Mouse (Mus musculus) ES-Bruce4 (cell line): ENCODE measurements around the gene Paox.

Experiments
- CTCF ChIP-seq: IDR thresholded peaks from one replicate; pipeline ENCODE4 v1.8.1; 2011; ENCODE audit warnings: low read depth, low read length
- EP300 ChIP-seq: IDR thresholded peaks from 2 replicates; pipeline ENCODE4 v1.6.1; 2011; ENCODE audit warnings: low read depth, low read length; ENCODE audit not compliant: insufficient read depth
- POLR2A ChIP-seq: IDR thresholded peaks from one replicate; pipeline ENCODE4 v1.8.1; 2011; ENCODE audit warnings: low read length; ENCODE audit not compliant: insufficient read depth

DNA sequence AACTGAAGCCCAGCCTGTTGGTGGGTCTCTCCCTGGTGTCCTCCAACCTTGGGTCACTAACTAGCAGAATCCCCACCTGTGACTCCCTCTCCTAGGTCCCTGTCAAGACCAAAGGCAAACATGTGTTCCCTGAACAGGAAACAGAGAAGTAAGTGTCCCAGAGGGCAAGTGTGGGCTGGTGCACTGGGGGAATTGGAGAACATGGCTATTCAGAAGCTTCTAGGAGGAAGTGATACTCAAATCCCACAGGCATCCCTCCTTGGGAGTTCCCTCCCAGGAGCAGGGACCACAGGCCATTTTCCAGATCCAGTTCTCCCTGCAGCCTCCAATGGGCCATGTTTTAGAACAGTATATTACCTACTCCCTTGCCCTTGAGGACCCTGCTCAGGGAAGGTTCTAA is 19.5 kb upstream of the Paox start:
- no peak for TF ChIP-seq POLR2A
- no peak for TF ChIP-seq CTCF
- TF ChIP-seq EP300 = no peak
